Mouse (Mus musculus): Measurements from ENCODE around the gene Ttn. TPM values are rescaled to one million over a fixed set of nuclear protein-coding genes. Genes with fewer than 3 reads are reported as not detected.

The Ttn gene
- polyA plus RNA-seq, 1 experiment from 2014 or later: under 0.01 TPM

DNA sequence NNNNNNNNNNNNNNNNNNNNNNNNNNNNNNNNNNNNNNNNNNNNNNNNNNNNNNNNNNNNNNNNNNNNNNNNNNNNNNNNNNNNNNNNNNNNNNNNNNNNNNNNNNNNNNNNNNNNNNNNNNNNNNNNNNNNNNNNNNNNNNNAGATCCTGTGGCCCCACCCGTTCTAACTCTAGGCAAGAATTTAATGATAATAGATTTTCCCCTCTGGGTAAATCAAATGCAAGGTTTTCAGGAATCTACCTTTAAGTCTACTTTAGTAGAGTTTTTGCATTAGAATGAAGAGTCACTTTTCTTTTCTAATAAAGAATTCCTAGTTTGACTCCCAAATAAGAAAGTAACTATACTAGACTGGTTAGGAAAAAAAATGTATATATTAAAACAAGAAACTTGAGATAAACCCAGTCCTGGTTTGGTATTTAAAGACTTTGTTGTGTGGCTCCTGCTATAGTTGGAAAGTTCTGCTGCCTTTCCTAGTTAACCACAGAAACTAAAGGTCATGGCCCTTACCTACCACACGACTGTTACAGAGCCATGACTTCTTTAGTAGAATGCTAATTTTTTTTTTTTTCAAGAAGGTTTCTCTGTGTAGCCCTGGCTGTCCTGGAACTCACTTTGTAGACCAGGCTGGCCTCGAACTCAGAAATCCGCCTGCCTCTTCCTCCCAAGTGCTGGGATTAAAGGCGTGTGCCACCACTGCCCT lies 177.0 kb downstream of the Ttn start:
- CTCF ChIA-PET: no interaction called here
- peaks cover 69% of the 10 kb centered on the region for H3K27me3 ChIP-seq
- POLR2A ChIA-PET: no interaction called here
- no peak for TF ChIP-seq CTCF (IDR thresholded peaks at IDR 0.05)
- ATAC-seq: no peak
- no peak for DNase-seq (ENCODE audit: low read depth, low spot score)
- in situ Hi-C loops (cut with MboI; ENCODE audit: low pct_unique_long_range_greater_than_20kb): no loop called here

DNA sequence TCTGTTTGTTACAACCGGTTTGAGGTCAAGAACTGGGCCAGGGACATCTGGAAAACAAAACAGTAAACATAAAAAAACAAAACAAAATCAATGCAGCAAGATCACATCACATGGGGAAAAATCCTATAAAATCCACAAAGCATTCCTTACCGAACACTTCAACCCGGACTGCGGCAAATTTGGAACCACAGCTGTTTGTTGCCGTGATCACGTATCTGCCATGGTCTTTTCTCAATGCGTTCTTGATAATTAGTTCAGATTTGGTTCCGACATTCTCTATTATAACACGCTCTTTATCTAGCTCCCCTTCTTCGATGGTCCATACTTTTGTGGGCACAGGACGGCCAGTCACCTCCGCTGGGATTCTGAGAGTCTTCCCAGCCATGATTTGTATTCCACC lies 198.2 kb downstream of the Ttn start:
- ChIA-PET POLR2A (no interaction called here), CTCF (no interaction called here)
- in situ Hi-C loops (cut with MboI; ENCODE audit: low pct_unique_long_range_greater_than_20kb): no loop called here
- TF ChIP-seq CTCF (IDR thresholded peaks at IDR 0.05): no peak
- peaks cover 43% of the 10 kb centered on the region for H3K27me3 ChIP-seq
- no peak for ATAC-seq
- DNase-seq (ENCODE audit: low read depth, low spot score): no peak

- in situ Hi-C loops (cut with MboI; ENCODE audit: low pct_unique_long_range_greater_than_20kb): no loop called here
- CTCF ChIA-PET: interaction anchor here (1.4 kb wide), 1 partner anchor 13 kb away, joined by 3 read pairs; no protein-coding TSS in a partner anchor
- DNase-seq (ENCODE audit: low read depth, low spot score): no peak
- H3K27me3 ChIP-seq: peaks cover 43% of the 10 kb centered on the region
- POLR2A ChIA-PET: no interaction called here
- TF ChIP-seq CTCF (IDR thresholded peaks at IDR 0.05): no peak
- ATAC-seq: no peak
Observed at GRCm38 (mm10) chr2:76780792-76781191, 201.6 kb downstream of the Ttn start.

DNA sequence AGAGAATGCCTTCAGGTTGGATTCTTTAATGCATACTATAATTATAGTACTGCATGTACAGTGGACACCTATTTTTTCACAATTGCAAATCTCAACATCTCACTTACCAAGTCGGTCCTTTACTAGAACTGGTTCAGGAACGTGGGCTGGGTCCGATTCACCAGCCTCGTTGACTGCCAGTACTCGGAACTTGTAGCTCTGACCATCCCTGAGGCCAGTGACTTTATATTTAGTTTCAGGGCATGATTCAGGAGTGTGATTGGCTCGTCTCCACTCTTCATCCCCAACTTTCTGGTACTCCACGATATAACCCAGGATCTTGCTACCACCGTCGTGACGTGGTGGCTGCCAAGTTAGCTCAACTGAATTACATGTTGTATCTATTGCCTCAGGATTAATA lies 212.5 kb downstream of the Ttn start:
- no peak for ATAC-seq
- POLR2A ChIA-PET: no interaction called here
- CTCF ChIA-PET: no interaction called here
- peaks cover 47% of the 10 kb centered on the region for H3K27me3 ChIP-seq
- no peak for DNase-seq (ENCODE audit: low read depth, low spot score)
- in situ Hi-C loops (cut with MboI; ENCODE audit: low pct_unique_long_range_greater_than_20kb): no loop called here
- TF ChIP-seq CTCF (IDR thresholded peaks at IDR 0.05): no peak

GRCm38 (mm10) chr2:76767231-76767630 lies 215.1 kb downstream of the Ttn start:
- ATAC-seq (no peak), DNase-seq (ENCODE audit: low read depth, low spot score) (no peak)
- ChIA-PET POLR2A (no interaction called here), CTCF (no interaction called here)
- in situ Hi-C loops (cut with MboI; ENCODE audit: low pct_unique_long_range_greater_than_20kb): no loop called here
- no peak for TF ChIP-seq CTCF (IDR thresholded peaks at IDR 0.05)
- peaks cover 51% of the 10 kb centered on the region for H3K27me3 ChIP-seq

- ATAC-seq (no peak), DNase-seq (ENCODE audit: low read depth, low spot score) (no peak)
- ChIA-PET CTCF (no interaction called here), POLR2A (no interaction called here)
- peaks cover 42% of the 10 kb centered on the region for H3K27me3 ChIP-seq
- TF ChIP-seq CTCF (IDR thresholded peaks at IDR 0.05): no peak
- in situ Hi-C loops (cut with MboI; ENCODE audit: low pct_unique_long_range_greater_than_20kb): no loop called here
Observed at GRCm38 (mm10) chr2:76764526-76764925, 217.8 kb downstream of the Ttn start.

DNA sequence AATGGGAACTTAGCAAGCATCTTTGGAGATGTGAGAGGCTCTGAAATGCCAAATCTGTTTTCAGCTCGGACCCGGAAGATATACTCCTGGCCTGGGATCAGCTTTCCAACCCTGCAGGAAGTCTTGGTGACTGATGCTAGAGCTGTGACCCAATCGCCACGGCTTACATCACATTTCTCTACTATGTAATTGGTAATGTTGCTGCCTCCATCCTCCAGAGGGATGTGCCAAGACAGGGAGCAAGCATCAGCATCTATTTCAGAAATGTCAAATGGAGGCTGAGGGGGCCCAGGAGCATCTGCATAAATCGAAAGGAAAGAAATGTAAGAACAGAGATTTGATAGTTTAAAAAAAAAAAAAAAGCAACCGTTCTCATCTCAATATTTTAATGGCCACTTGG lies 220.2 kb downstream of the Ttn start:
- no peak for ATAC-seq
- CTCF ChIA-PET: interaction anchor here (1.2 kb wide), 1 partner anchor 13 kb away, joined by 3 read pairs; no protein-coding TSS in a partner anchor
- DNase-seq (ENCODE audit: low read depth, low spot score): no peak

DNA sequence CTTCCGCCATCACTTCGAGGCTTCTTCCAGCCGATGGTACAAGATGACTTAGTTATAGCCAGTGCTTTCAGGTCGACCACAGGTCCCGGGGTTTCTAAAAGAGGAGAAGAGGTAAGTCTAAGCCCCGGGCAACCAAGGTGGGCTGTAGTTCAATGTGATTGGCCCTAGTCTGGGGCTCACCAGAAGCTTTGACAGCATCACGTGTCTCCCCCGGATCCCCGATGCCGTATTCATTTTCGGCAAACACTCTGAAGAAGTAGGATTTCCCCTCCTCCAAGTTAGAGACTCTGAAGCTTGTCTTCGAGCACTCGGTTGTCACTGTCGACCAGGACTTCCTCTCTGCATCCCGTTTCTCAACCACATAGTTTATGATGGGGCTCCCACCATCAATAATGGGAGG lies 225.9 kb downstream of the Ttn start:
- H3K27me3 ChIP-seq: peaks cover 25% of the 10 kb centered on the region
- CTCF ChIA-PET: no interaction called here
- in situ Hi-C loops (cut with MboI; ENCODE audit: low pct_unique_long_range_greater_than_20kb): no loop called here
- DNase-seq (ENCODE audit: low read depth, low spot score) (no peak), ATAC-seq (no peak)
- POLR2A ChIA-PET: no interaction called here
- no peak for TF ChIP-seq CTCF (IDR thresholded peaks at IDR 0.05)

More for the DNA sequence above, 220.2 kb downstream of the Ttn start:
- in situ Hi-C loops (cut with MboI; ENCODE audit: low pct_unique_long_range_greater_than_20kb): no loop called here
- H3K27me3 ChIP-seq: peaks cover 46% of the 10 kb centered on the region
- POLR2A ChIA-PET: no interaction called here
- no peak for TF ChIP-seq CTCF (IDR thresholded peaks at IDR 0.05)

DNA sequence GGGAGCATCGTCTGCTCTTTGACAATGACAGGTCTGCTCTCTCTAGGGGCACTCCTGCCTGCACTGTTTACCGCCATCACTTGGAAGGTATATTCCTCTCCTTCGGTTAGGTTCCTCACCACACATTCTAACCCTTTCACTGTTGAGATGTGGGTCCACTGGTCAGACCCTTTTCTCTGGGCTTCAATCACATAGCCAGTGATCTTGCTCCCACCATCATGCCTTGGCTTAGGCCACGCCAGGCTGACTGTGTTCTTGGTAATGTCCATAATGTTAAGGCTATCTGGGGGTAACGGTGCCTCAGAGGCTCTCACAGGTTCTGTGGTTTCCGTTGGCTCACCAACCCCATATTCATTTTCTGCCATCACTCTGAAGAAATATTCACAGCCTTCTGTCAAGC lies 230.4 kb downstream of the Ttn start:
- DNase-seq (ENCODE audit: low read depth, low spot score) (no peak), ATAC-seq (no peak)
- no peak for TF ChIP-seq CTCF (IDR thresholded peaks at IDR 0.05)
- peaks cover 6% of the 10 kb centered on the region for H3K27me3 ChIP-seq
- ChIA-PET POLR2A (no interaction called here), CTCF (no interaction called here)
- in situ Hi-C loops (cut with MboI; ENCODE audit: low pct_unique_long_range_greater_than_20kb): no loop called here

DNA sequence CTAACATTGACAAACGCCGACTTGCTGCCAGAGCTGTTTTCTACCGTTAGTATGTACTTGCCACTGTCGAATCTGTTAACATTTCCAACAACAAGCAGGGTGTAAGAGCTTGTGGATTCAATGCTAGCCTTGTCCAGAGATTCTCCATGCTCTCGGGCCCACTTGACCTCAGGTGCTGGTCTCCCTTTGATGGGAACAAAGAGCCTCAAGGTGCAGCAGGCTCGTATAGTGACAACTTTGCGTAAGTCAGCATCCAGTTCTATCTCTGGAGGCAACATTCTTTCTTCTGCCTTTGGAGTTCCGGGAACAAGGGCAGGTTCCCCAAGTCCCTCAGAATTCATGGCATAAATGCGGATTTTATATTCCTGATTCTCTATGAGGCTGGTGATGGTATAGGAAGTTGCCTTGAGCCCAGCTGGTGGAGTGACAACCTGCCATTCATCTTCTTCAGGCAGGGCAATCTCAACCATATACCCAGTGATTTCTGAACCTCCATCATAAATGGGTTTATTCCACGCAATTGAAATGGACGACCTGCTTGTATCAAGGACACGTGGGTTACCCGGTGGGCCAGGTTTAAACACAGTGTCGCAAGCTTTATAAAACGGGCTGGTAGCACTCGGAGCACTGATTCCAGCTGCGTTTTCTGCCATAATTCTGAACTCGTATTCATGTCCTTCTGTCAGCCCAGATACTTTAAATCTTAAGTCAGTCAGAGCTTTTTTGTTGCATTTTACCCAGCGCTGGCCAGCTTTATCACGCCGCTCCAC lies 232.8 kb downstream of the Ttn start:
- ChIA-PET POLR2A (no interaction called here), CTCF (interaction anchor here (1.4 to 1.7 kb wide), 2 partner anchors 13 to 14 kb away, joined by 3 to 4 read pairs; no protein-coding TSS in a partner anchor)
- in situ Hi-C loops (cut with MboI; ENCODE audit: low pct_unique_long_range_greater_than_20kb): no loop called here
- DNase-seq (ENCODE audit: low read depth, low spot score): no peak
- ATAC-seq: no peak
- no peak for TF ChIP-seq CTCF (IDR thresholded peaks at IDR 0.05)
- peaks cover 2% of the 10 kb centered on the region for H3K27me3 ChIP-seq

- in situ Hi-C loops (cut with MboI; ENCODE audit: low pct_unique_long_range_greater_than_20kb): no loop called here
- ChIA-PET POLR2A (no interaction called here), CTCF (interaction anchor here (1.4 to 1.7 kb wide), 2 partner anchors 13 to 14 kb away, joined by 3 to 4 read pairs; no protein-coding TSS in a partner anchor)
- TF ChIP-seq CTCF (IDR thresholded peaks at IDR 0.05): no peak
- no peak for ATAC-seq
- no peak for DNase-seq (ENCODE audit: low read depth, low spot score)
- H3K27me3 ChIP-seq: peaks cover 2% of the 10 kb centered on the region
Observed at GRCm38 (mm10) chr2:76748696-76749095, 233.7 kb downstream of the Ttn start.

Measured in Patski (cell line).